Mouse (Mus musculus) urinary bladder, postnatal 14 days (tissue): Measurements from ENCODE around the gene Tnfrsf18.

ENCODE experiments used
- DNase-seq: peaks from one replicate; pipeline ENCODE4 v3.0.0; 2021; ENCODE audit warnings: low spot score

Tnfrsf18 gene

DNA sequence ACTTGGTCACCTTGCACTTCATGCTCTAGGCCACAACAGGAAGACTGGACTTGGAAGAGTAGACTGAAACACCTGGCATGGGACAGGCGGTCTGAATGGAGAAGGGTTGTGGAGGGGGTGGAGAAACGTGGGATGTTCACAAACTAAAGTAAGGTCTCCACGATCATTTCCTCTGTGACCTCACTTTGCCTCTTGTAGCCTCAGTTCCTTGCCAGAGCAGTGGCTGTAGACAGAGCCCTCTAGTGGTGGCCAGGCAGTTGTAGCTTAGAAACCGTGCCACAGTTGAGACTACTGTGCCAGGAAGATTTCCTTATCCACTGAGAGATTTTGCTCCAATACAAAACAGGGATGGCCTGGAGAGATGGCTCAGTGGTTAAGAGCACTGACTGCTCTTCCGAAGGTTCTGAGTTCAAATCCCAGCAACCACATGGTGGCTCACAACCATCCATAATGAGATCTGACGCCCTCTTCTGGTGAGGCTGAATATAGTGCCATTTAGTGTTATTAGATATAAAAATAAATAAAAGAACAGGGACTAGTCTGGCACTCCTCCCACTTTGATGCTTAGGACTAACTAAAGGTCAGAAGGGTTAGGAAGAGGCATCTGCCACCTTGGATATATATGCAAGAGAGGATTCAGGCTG, 7.6 kb downstream of the Tnfrsf18 start:
- peak; percentile 37 for DNase-seq

DNA sequence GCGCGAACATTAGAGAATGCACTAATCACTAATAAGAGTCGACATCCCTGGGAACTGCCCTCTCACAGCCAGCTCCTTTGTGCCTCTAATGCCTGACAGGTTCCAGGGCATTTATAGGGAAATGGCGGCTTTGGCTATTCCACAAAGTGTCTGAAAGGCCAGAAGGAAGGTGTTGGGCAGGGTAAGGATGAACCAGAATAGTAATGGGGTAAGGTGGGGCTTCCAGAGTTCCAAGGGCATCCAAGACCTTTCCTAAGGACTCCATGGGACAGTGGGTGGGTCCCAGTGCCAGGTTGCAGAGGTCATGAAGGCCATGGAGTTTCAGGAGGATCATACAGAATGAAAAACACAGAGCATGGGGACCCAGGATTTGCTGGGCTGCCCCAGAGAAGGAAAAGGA, 8.3 kb downstream of the Tnfrsf18 start:
- no peak for DNase-seq

DNA sequence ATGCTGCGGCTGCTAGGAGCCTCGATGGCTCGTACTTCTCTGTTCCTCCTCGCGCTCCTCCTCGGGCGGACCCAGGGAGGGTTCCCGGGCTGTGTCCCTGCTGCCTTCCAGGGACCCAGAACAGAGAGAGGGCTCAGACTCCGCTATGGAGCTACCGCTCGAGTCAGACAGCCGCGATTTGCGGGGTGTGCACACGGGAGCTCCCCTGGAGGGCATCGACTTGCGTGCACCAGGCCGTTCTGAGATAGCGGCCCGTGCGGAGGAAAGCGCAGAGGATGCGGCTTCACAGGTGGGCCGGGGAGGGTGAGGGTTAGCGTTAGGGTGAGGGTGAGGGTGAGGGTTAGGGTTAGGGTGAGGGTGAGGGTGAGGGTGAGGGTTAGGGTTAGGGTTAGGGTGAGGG, 8.9 kb downstream of the Tnfrsf18 start:
- no peak for DNase-seq

DNA sequence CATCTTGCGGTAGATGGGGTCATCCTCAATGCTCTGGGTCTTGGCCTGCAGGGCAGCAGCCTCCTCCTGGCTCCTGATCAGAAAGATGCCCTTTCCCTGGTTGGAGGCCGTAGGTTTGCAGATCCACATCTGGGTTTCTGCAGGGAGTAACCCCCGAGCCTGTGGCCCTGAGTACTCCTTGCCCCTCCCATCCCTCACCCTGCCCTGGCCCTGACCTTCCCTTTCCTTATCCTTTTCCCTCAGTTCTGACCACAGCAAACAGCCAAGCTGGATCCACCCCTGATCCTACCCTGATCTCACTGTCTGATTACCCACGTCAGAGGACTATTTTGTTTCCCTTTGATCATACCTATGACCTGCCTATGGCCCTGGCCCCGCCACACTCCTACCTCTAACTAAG, 18.8 kb downstream of the Tnfrsf18 start:
- DNase-seq: no peak

DNA sequence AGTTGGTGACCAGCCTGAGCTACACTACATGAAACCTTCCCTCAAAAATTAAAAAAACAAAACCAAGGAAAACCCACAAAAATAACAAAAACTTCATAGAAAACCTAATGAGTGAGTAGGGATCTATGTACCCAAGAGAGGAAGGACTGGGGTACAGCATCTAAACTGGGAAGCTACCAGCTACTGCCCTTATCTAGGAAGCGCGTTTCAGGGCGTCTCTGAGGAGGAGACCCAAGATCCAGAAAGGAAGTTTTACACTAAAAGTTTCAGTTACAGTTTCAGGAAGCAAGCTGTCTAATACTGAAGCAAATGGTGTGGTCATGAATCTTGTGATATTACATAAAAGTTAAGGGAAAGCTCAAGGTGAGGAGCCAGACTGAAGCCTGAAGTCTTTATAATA, 23.8 kb downstream of the Tnfrsf18 start:
- no peak for DNase-seq

DNA sequence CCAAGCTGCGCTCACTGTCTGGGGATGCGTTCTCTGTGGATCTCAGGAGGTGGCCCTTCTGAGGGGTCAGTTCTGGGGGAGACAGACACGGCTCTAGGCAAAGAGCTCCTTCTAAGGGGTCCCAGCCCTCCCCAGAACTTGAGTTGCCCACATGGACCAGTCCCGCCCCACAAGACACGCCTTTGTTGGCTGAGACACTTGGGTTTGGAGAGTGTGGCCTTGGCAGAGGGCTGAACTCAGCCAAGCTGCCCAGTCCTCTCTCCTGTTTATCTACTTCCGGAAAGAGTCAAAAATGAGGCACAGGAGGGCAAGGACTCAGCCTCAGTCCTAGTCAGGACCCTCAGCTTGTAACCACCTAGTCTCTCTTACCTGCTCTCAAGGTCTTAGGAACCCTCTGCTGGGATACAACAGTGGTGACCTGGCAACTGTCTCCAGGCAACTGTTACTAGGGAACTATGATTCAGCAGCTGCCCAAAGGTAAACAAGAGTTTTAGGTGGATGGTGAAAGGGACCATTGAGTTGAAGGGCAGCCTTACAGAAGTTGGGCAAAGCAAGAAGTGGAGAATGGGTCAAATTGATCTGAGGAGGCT, 24.5 kb downstream of the Tnfrsf18 start:
- peak; percentile 37 for DNase-seq

DNA sequence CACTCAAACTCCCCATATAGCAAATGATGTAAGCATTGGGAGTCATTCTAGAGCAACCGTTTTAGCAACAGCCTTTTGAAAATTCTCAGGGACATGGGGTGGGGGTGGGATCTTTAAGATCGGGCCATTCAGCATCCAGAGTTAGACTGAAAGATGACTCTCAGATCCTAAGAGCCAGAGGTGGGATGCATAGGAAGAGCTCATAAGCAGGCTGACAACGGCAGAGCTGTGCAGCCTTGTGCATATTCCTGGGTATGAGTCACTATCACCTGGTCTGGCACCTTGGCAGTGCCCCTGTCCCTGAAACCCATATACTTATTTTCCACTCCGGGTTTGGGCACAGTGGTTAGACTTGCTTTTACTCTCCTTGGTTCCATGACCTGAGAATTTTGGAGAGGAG, 27.1 kb downstream of the Tnfrsf18 start:
- DNase-seq: no peak

DNA sequence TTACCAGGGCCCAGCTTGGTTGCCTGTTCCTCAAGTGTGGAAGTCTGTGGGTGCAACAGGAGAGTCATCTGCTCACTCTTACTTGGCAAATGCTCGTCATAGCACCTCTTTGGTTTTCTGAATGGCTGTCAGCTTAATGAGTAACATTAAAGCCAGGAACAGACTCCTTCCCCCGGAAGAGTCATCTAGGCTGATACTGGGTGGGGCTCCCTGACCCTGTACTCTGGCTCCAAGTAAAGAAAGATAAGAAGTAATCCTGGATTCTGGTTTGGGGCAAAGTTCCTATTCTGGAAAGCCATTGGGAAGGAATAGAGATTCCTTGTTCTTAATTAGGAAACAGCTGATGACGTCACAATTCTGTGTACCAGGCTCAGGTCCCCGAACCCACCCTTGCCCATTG, 28.2 kb downstream of the Tnfrsf18 start:
- no peak for DNase-seq

DNA sequence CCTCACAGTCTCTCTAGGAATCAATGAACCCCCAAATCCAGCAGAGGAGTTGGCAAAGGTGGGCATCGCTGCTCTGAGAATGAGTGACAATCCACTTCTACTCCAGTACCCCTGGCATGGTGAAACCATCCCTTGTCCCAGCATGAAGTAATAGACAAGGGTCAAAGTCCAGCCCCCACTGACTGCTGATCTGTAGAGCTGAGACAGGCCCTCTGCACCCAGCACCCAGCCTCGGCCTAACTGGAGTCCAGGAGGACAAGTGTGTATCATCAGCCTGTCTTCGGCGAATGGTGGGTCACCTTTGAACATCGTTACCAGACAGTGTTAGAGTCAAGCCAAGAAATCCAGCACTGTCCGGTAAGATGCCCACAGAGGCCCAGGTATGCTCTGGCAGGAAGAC, 28.6 kb downstream of the Tnfrsf18 start:
- DNase-seq: no peak

DNA sequence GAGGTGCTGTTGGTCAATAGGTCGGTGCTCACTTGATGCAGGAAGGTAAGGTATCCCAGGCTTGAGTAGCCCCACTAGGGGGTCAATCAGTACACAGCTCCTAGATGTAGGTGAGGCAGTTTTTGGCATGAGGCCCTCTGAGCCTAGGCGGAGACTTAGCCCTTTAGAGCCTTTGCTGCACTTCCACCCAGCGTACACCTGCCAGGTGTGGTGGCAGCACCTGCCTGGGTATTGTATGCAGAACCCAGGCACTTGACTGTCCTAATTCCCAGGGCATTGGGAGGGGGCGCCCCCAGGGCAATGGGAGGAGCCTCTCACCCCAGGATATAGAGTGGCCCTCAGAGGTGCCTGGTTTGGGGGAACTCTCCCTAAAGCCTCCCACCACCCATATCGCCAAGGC, 29.2 kb downstream of the Tnfrsf18 start:
- no peak for DNase-seq

DNA sequence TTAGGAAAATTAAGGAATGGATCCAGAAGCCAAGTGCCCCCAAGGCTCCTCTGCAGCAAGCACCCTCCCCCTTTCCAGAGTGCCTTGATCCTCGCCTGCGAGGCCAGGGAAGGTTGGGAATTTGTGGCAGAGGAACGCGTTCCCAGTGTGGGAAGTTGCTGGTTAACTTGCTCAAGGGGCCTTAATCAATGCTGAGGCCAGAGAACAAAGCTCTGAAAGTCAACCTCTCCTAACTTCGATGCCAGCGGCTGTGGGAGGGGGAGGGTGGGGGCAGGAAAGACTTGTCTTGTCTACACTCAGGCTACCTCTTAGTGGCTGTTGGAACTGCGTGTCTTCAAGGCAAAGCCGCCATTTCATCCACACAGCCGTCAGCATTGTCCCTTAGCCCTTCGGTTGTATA, 31.7 kb downstream of the Tnfrsf18 start:
- no peak for DNase-seq

DNA sequence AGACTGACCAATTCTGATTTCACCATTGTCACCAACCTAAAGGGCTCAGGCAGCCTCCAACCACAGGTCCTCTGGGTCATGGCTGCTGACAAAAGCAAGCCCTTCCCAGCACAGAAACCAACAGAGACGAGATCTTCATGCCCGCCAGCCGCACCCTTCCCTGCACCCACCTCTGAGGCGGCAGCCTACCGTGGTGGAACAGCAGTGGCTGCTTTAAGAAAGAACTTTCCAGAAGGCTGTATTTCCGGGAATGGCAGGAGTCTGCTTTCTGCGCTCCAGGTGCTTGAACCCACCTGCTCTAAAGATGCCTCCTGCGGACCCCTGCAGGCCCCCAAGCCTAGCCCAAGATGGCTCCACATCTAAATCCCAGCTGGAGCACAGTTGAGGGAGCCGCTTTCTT, 32.9 kb downstream of the Tnfrsf18 start:
- peak; percentile 32 for DNase-seq

DNA sequence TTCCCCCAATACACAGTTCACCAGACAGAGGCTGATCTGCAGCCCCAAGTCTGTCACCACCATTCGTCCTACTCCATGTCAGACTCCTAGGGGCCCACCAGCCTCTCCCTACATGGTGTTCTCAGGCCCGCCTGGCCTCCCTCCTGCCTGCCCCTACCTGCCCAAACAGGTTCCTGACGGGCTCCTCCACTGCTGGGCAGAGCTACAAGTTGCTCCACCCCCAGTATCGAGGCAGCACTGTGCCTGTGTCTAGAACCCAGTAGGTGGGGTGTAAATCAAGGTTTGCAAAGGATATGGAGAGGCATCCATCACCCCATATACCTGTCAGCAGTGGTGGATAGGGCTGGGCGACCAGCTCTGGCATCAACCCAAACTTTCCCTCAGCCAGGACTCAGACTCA, 33.3 kb downstream of the Tnfrsf18 start, which contains the start of gene Ttll10:
Ttll10 (minus strand) TSS at position 154 of the 400 bp plus-strand sequence.
- peak; percentile 87 for DNase-seq

DNA sequence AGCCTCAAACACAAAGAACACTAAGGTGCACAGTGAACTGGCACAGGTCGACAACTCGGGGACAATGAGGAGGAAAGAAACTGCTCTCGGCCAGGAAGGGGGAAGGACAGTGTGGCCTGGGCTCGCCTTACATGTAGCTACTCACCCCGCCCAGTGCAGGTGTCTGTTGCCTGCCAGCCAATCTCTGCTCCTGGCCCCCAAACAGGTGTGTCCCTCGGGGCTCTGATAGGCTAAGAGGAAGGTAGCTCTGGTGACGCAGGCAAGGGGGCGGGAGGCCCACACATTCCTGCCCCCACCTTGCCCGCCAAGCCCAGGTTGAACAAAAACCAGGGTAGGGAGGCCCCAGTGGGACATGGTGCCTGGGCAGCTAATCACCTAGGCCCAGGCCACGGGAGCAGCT, 33.7 kb downstream of the Tnfrsf18 start:
- DNase-seq: peak; percentile 90

DNA sequence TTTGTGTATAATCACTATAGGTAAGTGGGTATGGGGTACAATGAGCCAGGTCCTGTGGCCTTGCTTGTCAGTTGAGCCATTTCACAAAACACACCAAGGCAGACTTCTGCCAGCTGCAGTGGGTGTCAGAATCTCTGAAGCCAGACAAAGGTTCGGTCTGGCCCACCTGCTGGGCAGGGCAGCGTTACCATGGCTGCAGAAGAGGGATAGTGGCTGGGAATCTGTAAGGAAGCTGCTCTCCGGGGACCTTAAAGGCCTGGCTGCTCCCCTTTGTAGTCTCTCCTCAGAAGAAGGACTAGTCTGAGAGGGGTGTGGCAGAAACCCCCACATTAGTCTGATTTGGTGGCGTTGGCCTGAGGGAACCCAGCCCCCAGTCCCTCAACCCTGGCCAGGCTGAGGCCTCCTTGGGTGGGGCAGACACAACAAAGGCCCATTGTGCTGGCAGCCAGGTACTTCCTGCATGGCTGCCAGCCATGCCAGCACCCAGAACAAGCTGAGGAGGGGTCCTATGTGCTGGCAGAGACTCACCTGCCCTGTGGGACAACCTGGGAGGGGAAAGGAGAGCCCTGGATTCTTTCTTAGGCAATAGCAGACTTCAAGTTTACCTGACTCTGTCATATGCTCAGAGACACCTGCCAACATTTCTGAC, 38.0 kb downstream of the Tnfrsf18 start:
- no peak for DNase-seq

DNA sequence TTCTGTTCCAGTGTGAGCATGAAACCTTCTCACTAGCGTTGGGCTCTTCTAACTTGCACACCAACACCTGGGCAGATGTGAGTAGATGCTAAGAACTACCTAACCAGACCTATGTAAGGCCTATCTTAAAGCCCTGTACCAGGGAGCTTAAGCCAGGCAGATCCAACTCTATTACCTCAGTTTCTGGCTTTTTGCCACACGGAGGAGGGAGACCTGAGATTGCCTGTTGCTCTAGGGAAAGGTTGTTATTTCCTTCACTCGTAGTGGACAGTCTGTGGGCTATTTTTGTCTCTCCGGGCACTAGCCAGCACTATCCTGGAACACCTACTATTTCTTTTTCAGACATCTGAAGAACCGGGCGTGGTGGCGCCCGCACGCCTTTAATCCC, 38.5 kb downstream of the Tnfrsf18 start:
- DNase-seq: no peak

DNA sequence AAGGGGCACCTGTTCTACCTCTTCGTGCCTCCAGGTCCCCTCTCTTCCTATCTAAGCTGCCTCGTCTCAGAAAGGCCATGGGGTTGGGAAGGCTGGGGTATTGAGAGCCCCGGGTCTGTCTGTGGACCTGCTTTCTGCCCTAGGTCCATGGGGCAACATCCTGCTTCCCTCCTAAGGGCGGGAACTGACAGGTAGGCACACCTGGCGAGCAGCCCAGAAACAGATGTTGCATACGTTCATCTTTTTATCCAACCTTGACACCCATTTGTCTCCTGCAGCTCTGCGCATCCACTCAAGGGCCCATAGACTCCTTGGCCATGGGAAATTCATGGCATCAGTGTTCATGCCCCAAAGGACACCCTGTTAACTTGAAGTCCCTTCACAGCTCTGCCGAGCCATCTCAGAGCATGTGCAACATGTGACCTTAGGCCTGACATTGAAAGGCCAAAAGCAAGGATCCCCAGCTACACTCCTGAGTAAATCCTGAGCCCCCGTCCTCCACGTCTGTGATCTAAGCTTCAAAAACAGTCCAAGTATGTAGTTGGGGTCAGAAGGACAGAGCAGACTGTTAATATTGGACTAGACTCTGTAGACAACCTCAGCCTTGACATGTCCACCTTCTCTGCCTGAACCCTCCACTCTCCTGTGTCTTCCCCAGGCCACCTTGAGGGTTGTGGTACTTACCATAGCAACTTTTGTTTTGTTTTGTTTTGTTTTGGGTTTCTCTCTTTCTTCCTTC, 39.4 kb downstream of the Tnfrsf18 start:
- no peak for DNase-seq

DNA sequence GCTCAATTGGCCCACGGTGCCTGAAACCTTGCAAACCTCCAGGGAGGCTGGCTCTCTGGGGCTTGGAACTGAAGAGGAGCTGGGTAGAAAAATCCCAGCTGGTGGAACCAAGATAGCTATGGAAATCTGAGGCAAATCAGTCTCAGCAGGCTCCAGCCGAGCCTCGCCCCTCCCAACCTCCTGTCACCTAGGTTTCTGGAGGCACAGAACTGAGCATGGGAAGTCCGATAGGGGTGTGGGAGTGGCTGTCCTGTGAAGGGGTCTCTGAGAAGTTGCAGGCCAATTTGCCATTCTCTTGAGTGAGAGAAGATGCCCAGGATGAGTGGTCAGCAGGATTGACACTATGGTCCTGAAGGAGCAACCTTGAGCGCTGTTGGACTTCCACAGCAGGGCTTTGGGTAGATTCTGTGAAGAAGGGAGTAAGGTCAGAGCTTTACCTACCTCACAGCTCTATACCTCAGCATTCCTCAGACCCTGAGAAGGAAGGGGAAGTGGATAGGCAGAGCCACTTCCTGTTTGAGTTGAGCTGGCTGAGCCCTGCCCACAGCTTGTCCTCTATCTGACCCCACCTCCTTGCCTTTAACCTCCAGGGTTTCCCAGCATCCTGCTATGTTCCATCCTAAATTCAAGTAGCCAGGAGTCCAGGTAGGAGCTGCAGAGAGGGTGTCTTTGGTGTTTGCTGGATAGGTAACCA, 41.4 kb downstream of the Tnfrsf18 start:
- DNase-seq: no peak

DNA sequence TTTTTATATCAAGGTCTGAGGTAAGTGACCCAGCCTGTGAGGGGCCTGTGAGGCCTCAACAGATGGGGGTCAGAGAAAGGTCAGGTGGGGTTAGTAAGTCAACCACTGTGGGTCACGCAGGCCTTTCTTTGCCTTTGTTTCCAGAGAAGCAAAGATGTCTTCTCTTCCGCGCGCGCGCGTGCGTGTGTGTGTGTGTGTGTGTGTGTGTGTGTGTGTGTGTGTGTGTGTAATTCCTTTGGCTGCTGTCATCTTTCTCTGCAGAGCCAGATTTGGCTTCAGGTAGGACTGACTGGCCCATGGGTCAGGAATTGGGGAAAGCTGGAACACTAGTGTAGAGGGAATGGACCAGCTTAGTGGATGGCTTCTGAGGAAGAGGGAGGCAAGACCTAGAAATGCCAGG, 43.7 kb downstream of the Tnfrsf18 start:
- DNase-seq: no peak

DNA sequence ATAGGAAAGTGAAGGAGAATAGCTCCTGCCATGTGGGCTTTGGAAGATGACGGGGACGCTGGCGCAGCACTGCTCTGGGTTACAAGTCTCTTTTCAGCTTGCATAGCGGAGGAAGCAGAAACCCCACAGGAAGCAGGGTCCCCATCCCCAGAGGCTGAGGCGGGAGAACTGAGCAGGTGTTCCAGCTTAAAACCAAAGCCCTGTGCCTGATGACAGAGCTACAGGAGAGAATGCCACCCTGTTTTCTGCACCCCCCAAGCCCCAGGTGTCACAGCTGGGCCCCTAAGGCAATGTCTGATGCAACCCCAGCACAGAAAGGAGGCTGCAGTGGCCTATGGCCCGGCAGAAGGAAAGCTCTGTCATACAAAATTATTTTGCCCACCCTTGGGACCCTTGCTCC, 44.3 kb downstream of the Tnfrsf18 start:
- DNase-seq: no peak

DNA sequence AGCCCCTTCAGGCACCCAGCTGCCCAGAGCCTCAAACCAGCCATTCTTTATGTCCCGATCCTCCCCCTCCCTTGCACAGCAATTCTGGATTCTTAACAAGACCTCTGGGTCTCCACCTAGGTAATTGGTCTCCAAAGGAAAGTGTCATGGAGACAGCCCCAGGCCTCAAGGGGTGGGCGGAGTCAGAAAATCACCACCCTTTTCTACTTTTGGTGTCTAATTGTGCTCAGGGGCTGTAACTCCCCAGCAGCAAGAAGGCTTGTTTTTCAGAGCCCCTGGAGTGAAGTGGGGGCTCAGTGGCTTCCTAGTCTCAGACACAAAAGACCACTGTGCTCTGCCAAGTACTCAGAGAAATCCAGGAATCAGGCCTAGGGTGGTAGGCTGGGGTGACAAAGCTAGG, 44.8 kb downstream of the Tnfrsf18 start:
- DNase-seq: no peak

DNA sequence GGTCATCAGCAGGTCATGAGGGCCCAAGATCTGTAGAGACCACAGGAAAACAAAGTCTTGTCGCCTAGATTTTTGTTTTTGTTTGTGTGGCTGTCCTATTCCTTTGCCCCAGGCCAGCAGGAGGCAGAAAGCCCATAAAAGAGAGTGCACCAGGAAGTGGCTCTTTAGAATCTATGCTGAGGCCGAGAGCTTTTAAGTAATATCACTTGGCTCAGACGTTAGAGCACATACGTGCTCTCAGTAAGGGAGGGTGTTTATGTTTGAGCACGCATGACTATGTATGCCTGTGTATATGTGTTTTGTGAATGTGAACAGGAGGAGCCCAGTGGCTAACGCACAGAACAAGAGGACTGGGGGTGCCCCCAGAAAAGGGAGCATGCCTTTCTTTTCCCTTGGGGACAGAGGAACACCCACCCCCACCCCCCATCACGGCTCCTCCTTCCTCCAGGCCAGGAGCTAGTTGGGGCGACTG, 51.0 kb downstream of the Tnfrsf18 start:
- no peak for DNase-seq
